Mouse (Mus musculus) lung, adult 2 months (tissue): Measurements from ENCODE around the gene Vmn1r90. TPM values are rescaled to one million over a fixed set of nuclear protein-coding genes. Genes with fewer than 3 reads are reported as not detected.
"Not testable (repeated sequence)": the region's sequence is repeated elsewhere in the genome, so short reads cannot be mapped to it uniquely, and the experiment has no call there.

Source experiments
- DNase-seq: peaks from one replicate; pipeline ENCODE4 v3.0.0; 2022
- H3K4me1 ChIP-seq: fragments of 200-500 bp; 2 replicates; pipeline ENCODE4 v1.6.1; 2011; ENCODE audit warnings: low read length; ENCODE audit not compliant: control insufficient read depth, insufficient read depth
- H3K4me3 ChIP-seq: fragments of 200-500 bp; replicated peaks from 2 replicates; pipeline ENCODE3; 2011; ENCODE audit warnings: low read depth, mild to moderate bottlenecking, control low read depth, low read length; ENCODE audit errors: extremely low read depth
- CTCF ChIP-seq: fragments of 200-500 bp; IDR thresholded peaks from 2 replicates; pipeline ENCODE4 v1.5.1; 2011; ENCODE audit warnings: mild to moderate bottlenecking, low read length, control low read depth; ENCODE audit not compliant: insufficient read depth
- POLR2A ChIP-seq: fragments of 200-500 bp; IDR thresholded peaks from 2 replicates; pipeline ENCODE4 v1.6.1; 2011; ENCODE audit warnings: low read depth, mild to moderate bottlenecking, control low read depth, low read length, borderline replicate concordance; ENCODE audit errors: extremely low read depth
- WGBS: fragments of 180-500 bp; shearing (Covaris S2); methylation state at CpG from one replicate; pipeline ENCODE4 v1.1.7; 2018; 5-methylcytosine and 5-hydroxymethylcytosine counted together
- polyA plus RNA-seq: library from polyadenylated mRNA; depleted of rRNA; stranded (reverse); fragments of >200 nt; gene quantifications from 2 replicates; pipeline ENCODE4 v1.2.3, GENCODE M21; 2012; rRNA removed

Gene Vmn1r90
- polyA plus RNA-seq, result 0.05 TPM in 1 of 2 replicates, not detected in the other

DNA sequence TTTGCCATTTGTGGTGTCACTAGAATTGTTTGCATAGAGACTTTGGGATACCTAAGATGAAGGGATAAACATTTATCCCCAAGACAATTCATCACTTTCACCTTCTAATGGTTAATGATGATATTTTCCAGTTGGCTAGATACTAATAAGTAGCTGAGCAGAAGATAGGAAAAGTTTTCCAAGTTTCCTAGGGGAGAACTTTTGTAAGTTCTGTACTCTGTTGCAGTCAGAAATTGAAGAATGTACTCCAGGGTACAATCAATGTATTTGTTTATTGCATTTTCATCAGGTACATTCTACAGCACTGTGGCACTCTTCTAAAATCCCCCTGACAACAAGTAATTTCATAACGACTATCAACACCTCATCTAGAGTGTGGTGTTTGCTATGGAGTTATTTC lies at the start of gene Vmn1r90:
TSS of gene Vmn1r90 (minus strand) at position 101 of the 400 bp plus-strand sequence.
- H3K4me3 ChIP-seq, result no peak within 1 kb of the TSS
- H3K4me1 ChIP-seq, result no peaks in the 10 kb centered on the region
- 62% methylated on average over 1 of the region's 1 CpGs for WGBS
- no peak for TF ChIP-seq CTCF
- no peak for TF ChIP-seq POLR2A
- DNase-seq, result no peak

- not testable (repeated sequence) for H3K4me3 ChIP-seq, DNase-seq, H3K4me1 ChIP-seq
- 56% methylated on average over 8 of the region's 8 CpGs for WGBS
These were observed 29.7 kb upstream of the Vmn1r90 start for GRCm38 (mm10) chr7:14593009-14593408.

GRCm38 (mm10) chr7:14552284-14552683 lies 11.0 kb downstream of the Vmn1r90 start:
- no peaks in the 10 kb centered on the region for H3K4me1 ChIP-seq
- WGBS, result 81% methylated on average over 1 of the region's 1 CpGs
- TF ChIP-seq POLR2A, result no peak
- TF ChIP-seq CTCF, result no peak
- DNase-seq, result no peak
- H3K4me3 ChIP-seq, result no peak overlapping the region

DNA sequence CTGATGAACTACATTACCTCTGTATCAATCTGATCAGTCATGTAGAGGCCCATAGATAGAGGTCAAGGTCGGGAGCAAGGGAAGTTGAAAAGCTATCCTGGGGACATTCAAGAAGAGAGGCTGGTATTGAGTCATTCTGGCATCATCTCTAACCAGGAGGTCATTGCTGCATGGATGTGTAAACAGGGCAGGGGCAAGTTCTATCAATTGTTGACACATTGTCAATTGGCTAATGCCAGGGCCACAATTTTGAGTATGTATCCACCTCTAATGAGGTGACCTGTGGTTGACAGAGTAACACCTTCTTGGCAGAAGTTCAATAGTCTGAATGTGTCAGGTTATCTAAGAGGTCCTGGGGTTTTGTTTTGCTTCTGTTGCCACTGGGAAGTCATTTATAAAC lies 38.0 kb downstream of the Vmn1r90 start:
- 44% methylated on average over 1 of the region's 1 CpGs for WGBS
- TF ChIP-seq POLR2A (no peak), CTCF (no peak)
- DNase-seq, result no peak
- Histone ChIP-seq H3K4me1 (no peaks in the 10 kb centered on the region), H3K4me3 (no peak overlapping the region)

DNA sequence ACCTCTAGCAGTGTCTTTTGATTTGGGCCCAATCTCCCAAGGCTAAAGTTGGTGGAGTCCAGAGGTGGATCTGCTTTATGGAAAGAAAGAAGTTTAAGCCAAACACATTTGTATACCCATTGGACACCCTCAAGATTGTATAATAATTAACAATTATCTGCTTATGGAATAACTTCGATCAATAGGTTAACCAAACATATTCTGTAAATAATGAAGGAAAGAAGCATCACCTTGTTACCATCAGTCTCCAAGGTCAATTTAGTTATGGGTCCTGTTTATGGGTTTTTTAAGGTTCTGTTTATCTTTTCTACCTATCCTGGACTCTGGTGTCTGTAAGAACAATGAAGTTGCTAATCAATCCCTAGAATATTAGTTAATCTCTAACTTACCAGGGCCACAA lies 40.7 kb downstream of the Vmn1r90 start:
- Histone ChIP-seq H3K4me3 (no peak overlapping the region), H3K4me1 (no peaks in the 10 kb centered on the region)
- 72% methylated on average over 1 of the region's 1 CpGs for WGBS
- no peak for TF ChIP-seq CTCF
- no peak for TF ChIP-seq POLR2A
- no peak for DNase-seq

DNA sequence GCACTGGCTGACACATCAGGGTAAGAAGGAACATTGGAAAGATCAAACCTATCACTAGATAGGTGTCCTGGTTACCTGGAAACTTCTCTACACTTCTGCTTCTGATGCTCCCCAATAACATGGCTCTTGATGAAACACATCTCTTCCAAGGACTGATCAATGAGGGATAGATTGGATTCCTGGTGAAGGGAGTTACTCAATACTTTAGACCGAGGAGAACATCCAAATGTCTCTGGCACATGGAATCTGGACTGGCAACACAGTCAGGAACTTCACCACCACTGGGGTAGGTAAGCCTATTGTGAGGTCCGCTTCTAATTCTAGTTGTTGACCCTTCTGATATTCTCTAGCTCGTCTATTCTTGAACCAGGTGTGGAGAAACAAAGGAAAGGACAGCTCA lies 45.0 kb downstream of the Vmn1r90 start:
- no peak for DNase-seq
- no peak overlapping the region for H3K4me3 ChIP-seq
- no peaks in the 10 kb centered on the region for H3K4me1 ChIP-seq
- TF ChIP-seq CTCF (no peak), POLR2A (no peak)
- 63% methylated on average over 3 of the region's 3 CpGs for WGBS

Other genes starting within 250 kb of the Vmn1r90 start
- not detected in 2 replicates for gene Obox8, start 229.9 kb downstream of the Vmn1r90 start, polyA plus RNA-seq
- 0.08 and 0.24 TPM in 2 replicates for gene Sult2a8, start 116.7 kb downstream of the Vmn1r90 start, polyA plus RNA-seq
- not detected in 2 replicates for gene Sult2a7, start 69.3 kb downstream of the Vmn1r90 start, polyA plus RNA-seq
- gene Obox7, start 96.0 kb upstream of the Vmn1r90 start, polyA plus RNA-seq, result not detected in 2 replicates